Comparison of ENCODE assay signal across 18 mouse cellular contexts in the genomic region with DNA sequence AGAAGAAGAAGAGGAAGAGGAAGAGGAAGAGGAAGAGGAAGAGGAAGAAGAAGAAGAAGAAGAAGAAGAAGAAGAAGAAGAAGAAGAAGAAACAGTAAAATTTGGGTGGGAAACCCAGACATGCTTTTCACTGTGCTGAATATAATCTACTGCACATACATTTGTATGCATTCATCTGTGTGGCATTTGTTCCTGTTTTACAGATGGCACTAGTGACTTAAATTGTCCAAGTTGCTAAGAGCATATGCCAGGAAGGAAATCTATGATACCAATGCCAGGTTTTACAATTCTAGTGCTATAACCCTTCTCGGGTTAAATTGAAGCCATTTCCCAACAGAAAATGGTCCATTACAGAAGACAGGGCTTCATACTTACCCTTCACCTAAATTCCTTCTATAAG.
"Had no signal": no experiment of that assay in that cellular context is flagged by ENCODE, and none has a peak within 500 bp of the region (broad histone marks: within the 10 kb centered on the region; RNA-seq: fewer than 3 reads in every experiment).

No protein-coding gene starts in this region.

- ATAC-seq: hindbrain, embryonic 16.5 days; inflammation-experienced regulatory T-cells, adult 6 months; intestine, embryonic 15.5 days; intestine, postnatal 0 days; liver, embryonic 12.5 days had no signal

- DNase-seq: gastrocnemius, adult 2 months; gastrocnemius, postnatal 10 days; gastrocnemius, postnatal 25 days; heart, adult 18-20 months; heart, postnatal 10 days; heart, postnatal 4 days; kidney, adult 2 months; kidney, adult 9 months; kidney, postnatal 14 days; kidney, postnatal 36 days; layer of hippocampus, adult 9-11 months; layer of hippocampus, postnatal 36 days; left cerebral cortex, postnatal 4 days had no signal
